Mouse (Mus musculus): Measurements from ENCODE around the gene Mamdc4.

GRCm38 (mm10) chr2:25541644-25542367, 32.8 kb downstream of the Mamdc4 start:
- TF ChIP-seq CTCF (IDR thresholded peaks at IDR 0.05; ENCODE audit: low read depth, low read length) (no peak), POLR2A (IDR thresholded peaks at IDR 0.05; ENCODE audit: extremely low read depth, insufficient read depth, low read length) (no peak)

All from liver, adult 2 months (tissue).